Mouse (Mus musculus) bone marrow macrophage, adult 2 months (primary cell): ENCODE results near the gene Gas2.

Experiments
- CTCF ChIP-seq: IDR thresholded peaks from 2 replicates; pipeline ENCODE4 v1.5.1; 2012; ENCODE audit warnings: low read depth, mild to moderate bottlenecking, low read length, moderate library complexity
- POLR2A ChIP-seq: IDR thresholded peaks from 2 replicates; pipeline ENCODE4 v1.6.1; 2012; ENCODE audit warnings: mild to moderate bottlenecking, low read depth, low read length, borderline replicate concordance

DNA sequence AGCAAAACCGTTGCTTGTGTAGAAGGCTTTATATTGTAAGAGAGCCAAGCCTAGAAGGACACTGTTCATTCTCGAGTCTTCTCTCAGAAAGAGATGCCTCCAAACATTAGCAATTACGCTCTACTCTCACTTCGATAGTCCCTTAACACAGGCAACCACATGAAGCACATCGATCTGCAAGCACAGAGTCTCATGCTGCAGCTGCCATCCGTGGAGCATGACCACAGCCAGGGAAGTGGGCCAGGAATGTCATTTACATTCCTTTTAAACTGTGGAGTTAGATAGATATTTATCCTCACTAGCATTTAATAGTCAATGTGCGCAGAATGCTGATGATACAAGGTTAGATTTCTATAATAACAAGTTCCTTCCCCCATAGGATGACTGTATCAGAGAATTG lies 21.3 kb upstream of the Gas2 start:
- TF ChIP-seq POLR2A, result no peak
- no peak for TF ChIP-seq CTCF
